Mouse (Mus musculus) 3T3-L1 (cell line): Measurements from ENCODE around the gene Dnah17.

Experiments used
- DNase-seq: peaks from one replicate; pipeline ENCODE4 v3.0.0-alpha.2; 2015; ENCODE audit warnings: low read depth, low spot score

Dnah17 gene

DNA sequence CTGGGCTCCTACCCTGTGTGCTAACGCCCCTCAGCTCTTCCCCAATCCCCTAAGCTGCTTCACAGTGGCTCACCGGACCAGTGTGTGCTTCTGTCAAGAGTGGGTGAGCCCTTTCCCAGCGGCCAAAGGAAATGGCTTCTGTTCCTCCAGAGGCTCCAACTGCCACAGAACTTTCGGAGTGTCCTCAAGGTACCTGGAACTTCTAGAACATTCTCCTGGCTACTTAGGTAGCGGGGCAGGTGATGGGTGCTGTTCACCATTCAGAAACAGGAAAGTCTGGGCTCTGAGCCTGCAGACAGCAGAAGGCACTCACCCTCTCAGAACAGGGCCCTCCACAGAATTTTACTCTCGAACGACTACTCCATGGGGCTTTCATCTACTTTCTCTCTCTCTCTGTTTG lies at the start of gene Dnah17:
Gene Dnah17, minus strand, starts transcription at position 101 of the 400 bp plus-strand sequence.
- no peak for DNase-seq

DNA sequence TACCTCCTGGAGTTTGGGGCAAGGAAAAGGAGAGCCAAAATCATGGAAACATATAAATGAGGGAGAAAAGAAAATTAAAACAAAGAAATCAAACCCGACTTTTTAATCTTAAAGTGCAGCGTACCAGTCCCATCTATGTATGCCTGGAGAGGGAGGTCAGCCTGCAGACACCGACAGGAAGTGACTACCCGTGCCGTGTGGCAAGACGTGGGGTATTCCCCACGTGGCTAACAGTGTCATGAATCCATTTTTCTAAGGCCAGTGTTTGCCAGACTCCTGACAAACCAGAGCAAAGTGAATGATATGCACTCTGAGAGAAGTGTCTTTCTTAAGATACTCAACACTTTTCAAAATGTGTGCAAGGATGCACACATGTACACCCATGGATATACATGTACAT lies 49.8 kb upstream of the Dnah17 start:
- no peak for DNase-seq

GRCm38 (mm10) chr11:118178236-118178635 lies 47.8 kb upstream of the Dnah17 start:
- DNase-seq, result no peak

DNA sequence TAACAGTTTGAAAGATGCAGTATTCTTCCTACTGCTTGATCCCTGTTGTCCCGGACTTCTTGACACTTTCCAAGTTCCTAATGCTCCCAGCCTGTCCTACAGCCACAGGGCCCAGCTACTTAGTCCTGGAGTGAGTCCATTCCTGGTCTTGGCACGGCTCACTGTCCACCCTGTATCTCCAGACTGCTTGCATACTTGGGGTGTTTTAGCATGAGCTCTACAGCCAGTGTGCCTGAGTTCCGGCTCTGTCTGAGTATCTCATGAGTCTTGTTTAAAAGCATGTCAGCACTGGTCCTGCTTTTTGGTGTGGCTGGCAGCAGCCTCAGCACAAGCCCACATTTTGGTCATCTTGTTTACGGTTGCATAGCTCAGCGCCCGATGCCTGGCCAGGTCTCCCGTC lies 44.3 kb upstream of the Dnah17 start:
- no peak for DNase-seq

DNA sequence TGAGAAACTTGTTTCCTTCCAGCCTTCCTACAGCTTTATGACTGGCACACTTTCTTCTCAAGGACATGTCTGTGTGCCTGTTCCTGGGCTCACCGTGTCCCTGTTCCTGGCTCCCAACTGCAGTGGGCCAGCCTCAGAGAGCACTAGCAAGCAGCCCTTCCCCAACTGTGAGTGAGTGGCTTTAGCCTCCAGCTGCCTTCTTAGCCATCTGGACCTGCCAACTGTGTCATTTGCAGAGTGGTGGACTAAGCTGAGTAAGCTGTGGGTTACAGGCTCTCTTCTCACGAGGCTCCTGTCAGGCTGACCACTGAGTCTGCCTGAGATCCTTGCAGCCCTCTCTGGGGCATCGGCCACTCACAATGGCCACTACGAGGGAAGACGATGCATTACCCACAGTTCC lies 42.3 kb upstream of the Dnah17 start:
- DNase-seq, result no peak

GRCm38 (mm10) chr11:118170333-118170732 lies 39.9 kb upstream of the Dnah17 start:
- DNase-seq, result no peak

DNA sequence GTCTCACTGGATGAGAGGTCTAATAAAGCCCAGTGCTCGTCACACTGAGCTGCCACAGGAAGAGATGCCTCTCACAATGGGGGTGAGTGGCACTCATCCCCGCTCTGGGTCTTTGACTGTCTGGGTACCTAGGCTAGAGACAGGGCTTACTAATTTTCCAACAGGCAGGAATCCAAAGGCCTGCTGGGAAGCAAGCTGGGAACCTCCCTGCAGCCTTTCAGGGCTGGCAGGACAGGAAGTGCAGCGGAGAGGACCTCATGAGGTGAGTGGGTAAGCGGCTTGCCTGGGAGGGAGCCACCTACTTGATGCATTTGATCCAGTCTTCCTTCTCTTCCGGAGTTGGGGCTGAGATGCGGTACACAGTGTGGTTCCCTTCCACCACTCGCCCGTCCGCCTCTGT lies 38.3 kb upstream of the Dnah17 start:
- DNase-seq, result no peak

- DNase-seq, result no peak
Measured at GRCm38 (mm10) chr11:118166626-118167025, 36.2 kb upstream of the Dnah17 start.

DNA sequence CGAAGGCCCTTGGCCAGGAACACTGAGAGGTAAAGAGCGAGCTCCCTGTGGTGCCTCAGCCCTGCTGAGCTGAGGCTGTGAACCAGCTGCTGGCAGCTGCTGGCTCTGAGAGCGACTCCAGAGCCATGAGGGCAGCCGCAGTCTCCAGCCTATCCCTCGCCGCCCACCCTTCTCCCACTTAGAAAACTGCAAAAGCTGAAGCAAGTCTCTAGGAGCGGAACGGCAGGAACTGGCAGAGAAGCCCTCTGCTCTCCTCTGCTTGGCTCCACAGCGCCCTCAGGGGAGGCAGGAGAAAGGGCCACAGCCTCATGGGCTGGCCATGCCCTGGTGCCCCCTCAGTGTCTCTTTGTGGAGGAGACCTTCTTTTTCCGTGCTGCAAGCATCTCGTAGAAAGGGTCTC lies 35.2 kb upstream of the Dnah17 start:
- DNase-seq, result no peak

DNA sequence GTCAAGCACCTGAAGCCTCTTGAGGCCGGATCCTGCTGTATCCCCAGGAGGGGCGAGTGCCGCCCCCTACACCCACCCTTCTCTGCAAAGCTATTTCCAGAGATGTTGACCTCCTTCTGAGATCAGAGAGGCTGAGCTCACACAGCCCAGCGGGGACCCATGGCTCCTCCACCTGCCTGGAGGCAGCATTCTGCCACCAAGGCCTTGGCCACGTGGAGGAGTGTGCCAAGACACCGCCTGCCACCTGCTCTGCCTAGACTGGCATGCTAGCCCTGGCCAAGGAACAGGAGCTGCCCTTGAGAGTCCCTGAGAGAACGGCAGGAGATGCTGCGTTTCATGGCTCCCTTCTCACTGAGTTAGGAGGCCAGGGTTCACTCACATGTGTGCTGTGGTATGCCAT lies 34.1 kb upstream of the Dnah17 start:
- DNase-seq, result no peak

DNA sequence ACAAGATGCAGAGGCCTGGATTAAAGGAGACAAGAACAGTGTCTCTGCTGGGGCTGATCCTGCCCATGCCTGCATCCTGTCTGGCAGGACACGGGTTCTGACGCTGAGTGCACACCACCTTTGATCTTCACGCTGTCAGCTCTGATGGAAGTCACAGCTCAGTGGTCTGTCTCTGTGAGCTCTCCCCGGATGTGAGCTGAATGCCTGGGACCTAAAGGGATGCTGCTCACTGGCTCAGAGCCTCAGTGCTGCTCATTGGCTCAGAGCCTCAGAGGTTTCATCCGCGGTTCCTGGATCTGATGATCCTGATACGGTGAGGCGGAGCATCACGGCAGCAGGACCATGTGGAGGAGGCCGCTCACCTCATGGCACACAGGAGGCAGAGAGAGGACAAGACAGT lies 31.8 kb upstream of the Dnah17 start:
- DNase-seq, result no peak

- DNase-seq, result no peak
Measured at GRCm38 (mm10) chr11:118161240-118161639, 30.8 kb upstream of the Dnah17 start.

- peak; percentile 87 for DNase-seq
Measured at GRCm38 (mm10) chr11:118160763-118161162, 30.3 kb upstream of the Dnah17 start.

GRCm38 (mm10) chr11:118158753-118159152 lies 28.3 kb upstream of the Dnah17 start:
- DNase-seq, result no peak

DNA sequence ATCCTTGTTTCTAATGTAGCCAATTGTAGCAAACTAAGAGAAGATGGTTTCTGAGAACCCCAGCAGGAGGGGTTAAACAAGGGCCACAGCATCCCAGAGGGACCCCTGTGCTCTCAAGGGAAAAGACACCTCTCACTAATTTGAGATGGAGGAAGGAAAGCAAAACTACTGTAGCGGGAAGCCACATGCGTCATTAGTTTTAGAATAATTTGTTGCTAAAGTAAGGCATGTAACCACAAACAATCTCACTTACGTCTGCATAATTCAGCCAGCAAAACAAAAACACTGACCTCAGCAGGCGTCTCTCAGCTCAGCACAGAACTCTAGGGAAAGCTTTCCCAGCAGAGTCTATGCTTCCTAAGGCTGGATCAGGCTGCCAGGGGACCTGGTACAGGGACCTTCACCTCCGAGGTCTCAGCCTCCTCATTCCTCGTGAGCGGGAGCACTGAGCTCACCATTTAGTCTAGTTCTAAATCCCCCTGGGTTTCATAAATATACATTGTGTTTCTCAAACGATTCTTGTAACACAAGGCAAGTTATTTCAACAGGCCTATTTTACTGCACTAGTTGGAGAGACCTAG lies 26.1 kb upstream of the Dnah17 start:
- DNase-seq, result no peak

DNA sequence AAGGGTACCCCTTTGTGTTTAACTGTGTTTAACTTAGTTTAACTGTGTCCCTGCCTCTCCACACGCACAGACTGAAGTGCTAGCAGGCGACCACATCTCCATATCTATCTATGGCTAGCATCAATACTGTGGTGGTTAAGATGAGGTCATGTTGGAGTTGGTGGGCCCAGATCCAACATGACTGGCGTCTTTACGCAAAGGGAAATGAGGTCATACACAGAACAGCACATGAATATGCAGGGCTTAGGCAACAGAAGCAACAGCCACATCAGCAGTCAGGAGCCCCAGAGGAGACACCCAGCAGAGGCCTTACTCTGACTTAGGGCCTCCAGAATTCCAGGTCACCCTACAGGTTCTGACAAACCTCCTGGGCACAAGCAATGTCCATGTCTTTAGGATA lies 22.5 kb upstream of the Dnah17 start:
- DNase-seq, result peak; percentile 70

GRCm38 (mm10) chr11:118151423-118152180 lies 21.2 kb upstream of the Dnah17 start:
- no peak for DNase-seq

GRCm38 (mm10) chr11:118150115-118150701 lies 19.8 kb upstream of the Dnah17 start:
- no peak for DNase-seq

DNA sequence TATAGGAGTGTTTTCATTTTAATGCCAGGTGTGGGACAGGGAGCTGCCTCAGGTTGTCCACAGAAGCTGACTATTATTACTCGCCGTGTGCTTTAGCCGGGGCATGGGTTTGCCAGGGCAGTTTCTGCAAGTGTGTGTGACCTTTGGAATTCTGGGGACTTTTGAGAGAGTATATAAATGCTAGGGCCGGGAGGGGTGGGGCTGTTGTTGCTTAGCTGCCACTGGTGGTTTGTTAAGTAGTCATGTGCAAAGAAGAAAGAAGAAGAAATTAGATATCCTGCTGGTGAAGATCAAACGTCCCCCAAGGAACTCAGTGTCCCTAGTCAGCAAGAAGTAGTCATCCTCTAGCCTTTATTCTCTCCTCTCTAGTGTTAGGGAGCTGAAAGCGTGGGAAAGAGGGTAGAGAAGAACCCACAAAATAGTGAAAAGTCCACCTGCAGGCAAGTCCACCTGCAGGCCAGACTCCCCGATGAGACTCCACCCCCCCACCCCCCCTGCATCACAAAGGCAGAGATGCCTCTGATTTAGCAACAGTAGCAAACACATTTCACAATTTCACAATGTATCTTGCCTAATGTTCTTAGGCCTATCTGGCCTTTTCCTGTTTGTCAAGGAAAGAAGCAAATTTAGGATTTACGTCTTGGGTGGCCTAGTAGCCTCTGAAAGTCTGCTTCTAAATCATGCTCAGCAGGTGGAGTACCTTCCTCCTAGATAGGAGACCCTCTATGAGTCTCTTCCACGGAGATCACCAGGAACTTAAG lies 17.6 kb upstream of the Dnah17 start:
- DNase-seq, result no peak

DNA sequence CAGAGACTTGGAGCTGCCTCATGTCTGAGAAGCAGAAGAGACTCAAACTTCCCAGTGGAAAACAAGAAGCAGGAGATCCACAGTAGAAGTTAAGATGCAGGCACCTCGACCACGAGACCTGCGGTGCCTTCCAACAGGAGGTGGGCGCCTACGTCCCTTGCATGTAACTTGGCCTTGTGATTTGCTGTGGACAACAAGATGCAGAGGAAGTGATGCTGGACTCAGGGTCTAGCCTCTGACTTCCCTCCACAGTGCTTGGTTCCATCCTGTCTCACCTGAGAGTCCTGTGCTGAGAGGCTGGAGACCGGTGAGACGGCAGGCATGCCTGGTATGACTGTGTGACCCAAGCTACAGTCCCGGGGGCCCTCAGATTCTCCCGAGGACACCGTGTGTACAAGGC lies 16.0 kb upstream of the Dnah17 start:
- DNase-seq, result no peak

GRCm38 (mm10) chr11:118145771-118146351 lies 15.4 kb upstream of the Dnah17 start:
- DNase-seq, result peak; percentile 69

- no peak for DNase-seq
Measured at GRCm38 (mm10) chr11:118145092-118145491, 14.7 kb upstream of the Dnah17 start.
